Mouse (Mus musculus): Measurements from ENCODE around the gene Rgs11.

Rgs11 gene

GRCm38 (mm10) chr17:26232863-26233262 is 30.1 kb downstream of the Rgs11 start:
- DNase-seq = peak in 1 of 2 experiments; percentile 29

- DNase-seq = no peak
Observed at GRCm38 (mm10) chr17:26234386-26234785, 31.6 kb downstream of the Rgs11 start.

- DNase-seq = no peak
Observed at GRCm38 (mm10) chr17:26235077-26235815, 32.5 kb downstream of the Rgs11 start.

- no peak for DNase-seq
Observed at GRCm38 (mm10) chr17:26237667-26238066, 34.9 kb downstream of the Rgs11 start.

GRCm38 (mm10) chr17:26239551-26239950 is 36.8 kb downstream of the Rgs11 start:
- DNase-seq = no peak

GRCm38 (mm10) chr17:26240120-26240790 is 37.5 kb downstream of the Rgs11 start:
- no peak for DNase-seq

- no peak for DNase-seq
Observed at GRCm38 (mm10) chr17:26240990-26241389, 38.2 kb downstream of the Rgs11 start.

GRCm38 (mm10) chr17:26243471-26244100 is 40.8 kb downstream of the Rgs11 start:
- peak in 1 of 2 experiments; percentile 83 for DNase-seq

GRCm38 (mm10) chr17:26244101-26244841 is 41.5 kb downstream of the Rgs11 start, which contains the start of gene Fam234a:
TSS of gene Fam234a (minus strand) at chr17:26244242.
- DNase-seq = peak; percentile 92 to 93

GRCm38 (mm10) chr17:26251886-26252538 is 49.3 kb downstream of the Rgs11 start:
- DNase-seq = no peak

GRCm38 (mm10) chr17:26252539-26253251 is 49.9 kb downstream of the Rgs11 start, which contains the start of gene Luc7l:
TSS of gene Luc7l (plus strand) at chr17:26252896.
- DNase-seq = peak; percentile 95 to 97

GRCm38 (mm10) chr17:26253399-26253798 is 50.6 kb downstream of the Rgs11 start:
- no peak for DNase-seq

GRCm38 (mm10) chr17:26255313-26255712 is 52.6 kb downstream of the Rgs11 start:
- no peak for DNase-seq
